Mouse (Mus musculus) kidney, adult 9 months (tissue): Measurements from ENCODE around the gene Rps6kc1.
A peak's percentile ranks its signal among the peaks of the same experiment; 100 is the strongest.

Experiments used
- DNase-seq: peaks from one replicate; pipeline ENCODE4 v3.0.0; 2022

Gene Rps6kc1

DNA sequence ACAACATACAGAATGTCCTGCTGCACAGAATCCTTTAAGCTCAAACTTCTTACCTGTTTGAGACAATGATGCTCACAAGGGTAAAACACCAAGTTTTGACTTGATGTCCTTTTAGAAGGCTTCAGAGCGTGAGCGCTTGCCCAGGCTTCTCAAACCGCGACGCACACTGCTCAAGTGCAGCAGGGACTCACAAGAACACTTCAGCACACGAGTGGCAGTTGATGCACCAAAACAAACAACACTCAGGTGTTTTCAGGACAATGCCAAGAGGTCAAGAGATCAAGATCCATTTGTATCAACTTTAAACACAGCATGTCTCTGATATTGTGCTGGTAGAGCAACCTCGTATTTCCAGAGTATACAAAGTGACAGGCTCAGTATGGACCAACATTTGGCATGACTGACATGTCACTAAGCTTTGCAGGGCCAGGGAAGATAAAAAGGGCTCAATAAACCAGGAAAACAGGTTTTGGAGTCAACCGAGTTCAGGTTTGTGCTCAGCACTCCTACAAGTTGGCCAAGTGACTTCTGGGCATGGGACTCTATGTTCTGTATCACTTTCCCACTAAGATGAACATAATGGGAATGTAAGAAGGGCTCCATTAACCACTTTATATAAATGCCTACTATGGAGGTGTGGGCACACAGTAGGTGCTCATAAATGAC is 78.5 kb downstream of the Rps6kc1 start:
- DNase-seq: no peak

GRCm38 (mm10) chr1:190831839-190832497 is 79.6 kb downstream of the Rps6kc1 start:
- DNase-seq: peak; percentile 79

DNA sequence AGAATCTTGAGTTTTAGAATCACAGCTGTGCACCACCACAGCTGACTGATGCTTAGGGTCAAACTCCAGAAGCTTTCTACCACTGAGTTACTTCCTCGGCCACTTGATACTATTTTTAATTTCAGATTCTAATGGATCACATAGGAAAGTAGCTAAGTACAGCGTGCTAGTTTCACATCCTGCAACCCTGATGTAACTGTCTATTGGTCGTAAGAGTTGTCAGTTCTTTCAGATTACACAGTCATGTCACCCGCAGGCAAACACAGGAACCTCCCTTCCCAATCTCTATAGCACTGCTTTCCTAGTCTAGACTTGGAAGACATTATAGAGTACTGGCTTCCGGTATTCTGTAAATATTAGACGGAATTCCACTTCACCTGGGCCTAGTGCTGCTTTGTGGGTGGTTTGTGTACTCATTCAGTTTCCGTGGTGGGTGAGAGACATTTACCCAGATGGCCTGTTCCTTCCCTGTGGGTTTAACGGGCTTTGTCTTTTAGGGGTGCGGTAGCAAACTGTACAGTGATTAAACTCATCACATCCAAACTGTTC is 85.0 kb downstream of the Rps6kc1 start:
- no peak for DNase-seq

DNA sequence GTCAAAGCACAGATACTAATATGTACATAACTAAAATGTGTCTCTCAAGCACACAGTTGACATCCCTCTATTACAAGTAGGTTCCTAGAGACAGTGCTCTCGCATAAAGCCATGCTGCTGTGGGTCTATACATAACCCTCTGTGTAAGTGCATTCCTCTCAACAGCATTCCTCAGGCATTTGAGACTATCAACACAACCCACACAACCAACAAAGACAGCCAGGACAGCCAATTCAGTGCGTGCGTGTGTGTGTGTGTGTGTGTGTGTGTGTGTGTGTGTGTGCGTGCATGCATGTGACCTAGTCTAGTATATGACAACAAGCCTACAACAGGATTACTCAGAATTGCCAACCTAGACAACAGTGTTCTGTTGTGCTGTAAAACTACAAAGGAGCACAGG is 87.8 kb downstream of the Rps6kc1 start:
- DNase-seq: no peak

DNA sequence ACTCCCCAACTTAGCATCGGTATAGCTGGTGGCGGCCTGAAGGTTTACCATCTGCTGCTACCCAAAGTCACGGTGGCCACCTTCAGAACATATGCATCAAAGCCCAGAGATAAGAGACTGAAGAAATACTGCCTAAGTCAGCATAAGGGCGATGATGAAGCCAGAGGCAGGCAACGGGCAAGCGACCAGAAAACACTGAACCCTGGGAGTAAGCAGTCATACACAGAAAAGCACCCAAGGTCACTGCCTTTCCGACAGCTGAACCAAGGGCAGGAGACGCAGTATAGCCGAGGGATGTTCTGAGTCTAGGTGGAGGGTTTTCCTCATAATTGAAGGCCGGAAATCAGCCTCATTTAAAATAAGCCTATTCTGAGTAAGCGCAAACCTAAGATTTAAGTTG is 95.4 kb downstream of the Rps6kc1 start:
- no peak for DNase-seq

GRCm38 (mm10) chr1:190810408-190810807 is 101.2 kb downstream of the Rps6kc1 start:
- DNase-seq: no peak

- no peak for DNase-seq
These were observed 102.8 kb downstream of the Rps6kc1 start for GRCm38 (mm10) chr1:190808766-190809221.

DNA sequence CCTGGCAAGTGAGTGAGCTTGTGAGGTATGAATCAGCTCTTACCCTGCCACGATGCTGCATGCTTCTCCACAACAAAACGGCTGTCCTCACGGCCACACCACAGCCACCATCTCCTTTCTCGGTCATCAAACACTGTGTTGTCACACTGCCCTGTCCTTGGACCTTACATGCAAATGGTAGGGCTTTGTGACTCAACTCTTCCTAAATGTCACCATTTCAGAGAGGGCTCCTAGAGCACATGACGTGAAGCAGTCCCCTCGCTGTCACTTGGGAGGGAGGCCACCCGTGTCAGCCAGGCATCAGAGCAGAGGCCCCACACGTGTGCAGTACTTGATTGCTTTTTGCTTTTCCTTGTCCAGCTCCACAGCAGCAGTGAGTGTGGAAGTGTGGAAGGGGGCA is 104.8 kb downstream of the Rps6kc1 start:
- no peak for DNase-seq

- DNase-seq: no peak
These were observed 112.9 kb downstream of the Rps6kc1 start for GRCm38 (mm10) chr1:190798668-190799067.

DNA sequence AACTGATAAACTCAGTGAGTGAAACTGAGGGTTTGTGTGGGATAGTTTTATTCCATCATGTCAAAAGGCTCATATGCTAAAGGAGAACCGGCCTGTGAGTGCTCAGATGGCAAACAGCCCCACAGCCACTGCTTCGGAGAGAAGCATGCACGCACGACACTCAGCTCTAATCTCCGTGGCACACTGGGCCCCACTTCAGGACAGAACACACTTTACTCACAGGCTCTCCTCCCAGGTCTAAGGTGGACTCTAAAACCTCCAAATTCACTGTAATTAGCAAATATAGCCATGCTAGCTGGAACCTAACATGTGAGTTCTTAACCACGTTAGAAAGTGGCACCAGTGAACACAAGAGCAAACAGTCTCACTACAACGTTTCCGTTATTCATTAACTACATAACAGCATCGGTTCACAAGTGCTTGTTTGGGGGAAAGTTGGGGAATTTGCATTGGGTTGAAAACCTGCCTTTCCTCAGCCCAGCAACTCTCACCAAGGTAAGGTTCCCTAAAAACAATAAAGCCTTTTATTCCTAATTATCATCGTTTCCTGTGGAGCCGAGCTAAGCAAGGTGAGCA is 114.0 kb downstream of the Rps6kc1 start:
- DNase-seq: peak; percentile 22

- peak; percentile 85 for DNase-seq
These were observed 114.7 kb downstream of the Rps6kc1 start for GRCm38 (mm10) chr1:190796745-190797482.

DNA sequence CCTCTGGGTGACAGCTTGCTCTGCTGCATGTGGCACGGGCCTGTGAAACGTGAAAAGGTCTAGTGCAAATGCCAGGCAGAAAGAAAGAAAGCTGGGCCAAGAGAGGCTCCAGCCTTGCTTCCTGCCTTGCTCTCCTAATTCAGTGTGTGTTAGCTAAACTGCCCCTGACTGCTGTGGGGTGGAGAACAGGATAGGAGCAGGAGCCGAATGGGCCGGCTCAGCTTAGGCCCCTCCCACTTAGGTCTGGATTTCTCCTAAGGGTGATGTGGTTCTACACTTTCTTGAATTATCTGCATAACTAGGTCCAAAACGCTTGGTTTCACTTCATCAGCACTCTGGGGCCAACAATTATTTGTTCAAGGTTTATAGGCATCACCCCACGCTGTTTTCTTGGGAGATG is 119.9 kb downstream of the Rps6kc1 start:
- no peak for DNase-seq

GRCm38 (mm10) chr1:190790720-190791119 is 120.8 kb downstream of the Rps6kc1 start:
- no peak for DNase-seq

DNA sequence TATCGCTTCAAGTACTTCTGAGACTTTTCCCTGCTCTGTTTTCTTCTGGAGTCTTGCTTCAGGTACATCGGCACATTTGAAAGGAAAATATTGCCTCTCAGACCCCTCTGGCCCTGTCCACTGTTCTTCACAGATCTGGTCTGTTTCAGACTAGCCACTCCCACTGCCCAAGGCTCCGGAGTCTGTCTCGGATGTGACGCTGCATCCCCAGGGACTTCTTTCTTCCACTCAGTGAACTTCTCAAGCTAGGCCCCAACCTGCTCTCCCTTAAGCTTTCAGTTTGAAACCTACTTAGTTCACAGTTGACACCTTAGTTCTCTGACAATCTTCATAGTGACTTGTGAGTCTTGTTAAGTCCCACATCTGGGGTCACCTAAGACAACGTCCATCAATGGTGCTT is 133.9 kb downstream of the Rps6kc1 start:
- DNase-seq: no peak

- no peak for DNase-seq
These were observed 135.3 kb downstream of the Rps6kc1 start for GRCm38 (mm10) chr1:190776260-190776659.

DNA sequence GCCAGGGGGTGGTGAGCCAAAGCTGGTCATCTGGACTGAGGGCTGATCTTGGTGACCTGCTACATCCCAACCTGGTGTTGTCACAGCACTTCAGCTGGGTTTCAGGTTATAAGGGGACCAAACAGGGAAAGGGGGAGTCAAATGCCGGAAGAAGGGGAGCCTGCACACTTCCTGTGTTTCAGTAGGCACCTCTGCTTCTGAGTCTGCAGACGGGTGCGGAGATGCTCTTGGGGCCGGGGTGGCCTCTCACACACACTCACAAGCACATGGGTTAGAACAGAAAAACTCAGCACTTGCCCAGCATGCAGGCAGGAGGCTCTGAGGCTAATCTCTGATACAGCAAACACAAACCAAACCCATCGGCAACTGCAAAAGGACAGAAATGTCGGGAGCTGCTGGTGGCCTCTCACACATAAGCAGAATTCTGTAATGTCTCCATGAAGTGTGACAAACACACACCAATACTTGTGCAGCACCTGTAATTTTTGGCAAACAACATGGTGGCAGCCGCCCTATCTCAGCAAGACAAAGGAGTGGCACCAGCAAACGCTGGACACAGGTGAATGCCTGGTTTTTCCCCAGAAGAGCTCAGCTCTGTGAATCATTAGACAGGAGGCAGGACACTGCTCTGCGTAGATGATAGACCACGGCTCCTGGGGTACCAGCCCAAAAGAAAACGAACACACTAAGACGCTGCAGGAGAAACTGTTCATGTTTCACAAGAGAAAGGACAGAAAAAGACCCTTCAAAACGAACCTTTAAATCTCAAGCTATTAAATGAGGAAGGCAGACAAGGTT is 139.3 kb downstream of the Rps6kc1 start:
- DNase-seq: no peak

DNA sequence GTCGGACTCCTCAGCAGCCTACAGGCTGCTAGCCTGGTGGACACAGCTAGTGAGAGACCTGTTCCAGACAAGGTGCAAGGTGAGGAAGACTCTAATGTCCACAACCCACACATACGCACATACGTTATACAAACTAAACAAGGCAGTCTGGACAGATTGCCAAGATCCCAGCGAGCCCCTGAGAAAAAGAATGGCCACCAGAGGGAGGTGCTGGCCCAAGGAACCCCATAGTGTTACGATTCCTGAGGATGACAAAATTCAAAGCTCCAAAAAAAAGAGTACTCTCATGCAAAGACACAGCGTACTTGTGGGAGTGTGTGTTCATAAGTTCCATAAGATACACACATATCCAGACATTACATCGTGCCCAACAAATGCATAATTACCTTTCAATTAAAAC is 141.8 kb downstream of the Rps6kc1 start:
- DNase-seq: no peak

DNA sequence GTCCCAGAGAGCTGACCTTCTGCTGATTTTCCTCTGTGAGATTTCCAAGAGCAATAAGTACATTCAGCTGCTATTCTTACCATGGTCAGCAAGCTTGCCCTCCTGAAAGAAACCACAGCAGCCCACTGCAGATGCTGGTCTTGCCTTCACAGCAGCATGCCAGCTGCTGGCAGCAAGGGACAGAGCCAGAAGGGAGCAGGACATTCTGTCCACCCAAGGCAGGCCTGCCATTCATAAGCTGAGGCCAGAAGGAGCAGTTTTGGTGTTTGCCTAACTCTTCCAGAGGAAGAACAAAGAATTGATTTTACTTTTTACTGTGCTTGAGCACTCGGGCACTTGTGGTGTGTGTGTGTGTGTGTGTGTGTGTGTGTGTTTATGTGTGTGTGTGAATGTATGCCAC is 143.3 kb downstream of the Rps6kc1 start:
- no peak for DNase-seq

DNA sequence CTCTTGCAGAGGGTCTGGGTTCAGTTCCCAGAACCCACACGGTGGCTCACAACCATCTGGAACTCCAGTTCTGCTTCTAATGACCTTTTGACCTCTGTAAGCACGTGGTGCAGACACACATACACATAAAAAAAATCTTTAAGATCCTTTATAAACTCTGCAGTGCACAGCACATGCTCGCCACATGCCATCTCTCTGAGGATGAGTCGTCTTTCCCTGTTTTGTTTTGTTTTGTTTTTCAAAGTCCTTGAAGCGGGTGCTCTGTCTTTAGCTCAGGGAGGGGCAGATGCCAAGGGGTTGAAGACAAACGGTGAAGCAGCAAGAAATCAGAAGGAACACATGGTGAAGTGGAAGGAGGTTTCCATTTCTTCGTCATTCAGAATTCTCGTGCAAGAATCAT is 143.9 kb downstream of the Rps6kc1 start:
- DNase-seq: no peak

DNA sequence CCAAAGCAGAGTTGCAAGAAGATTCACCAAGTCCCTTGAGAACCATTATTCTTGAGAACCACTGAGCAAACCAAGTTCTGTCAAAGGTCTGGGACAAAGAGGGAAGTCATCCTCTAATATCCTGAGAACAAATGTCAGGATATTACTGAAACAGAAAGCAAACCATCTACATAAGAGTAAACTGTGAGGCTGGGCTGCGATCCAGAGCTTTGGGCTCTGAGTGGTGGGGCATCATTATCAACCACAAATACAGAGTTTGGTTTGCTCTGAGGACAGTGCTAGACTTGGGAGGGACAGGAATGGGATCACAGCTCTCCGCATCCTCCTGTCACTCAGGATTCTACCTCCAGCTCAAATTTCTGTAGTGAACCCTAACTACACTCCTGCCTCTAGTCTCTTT is 144.8 kb downstream of the Rps6kc1 start:
- no peak for DNase-seq

- no peak for DNase-seq
These were observed 147.8 kb downstream of the Rps6kc1 start for GRCm38 (mm10) chr1:190763756-190764155.

GRCm38 (mm10) chr1:190761786-190762185 is 149.8 kb downstream of the Rps6kc1 start:
- no peak for DNase-seq

GRCm38 (mm10) chr1:190757899-190758298 is 153.7 kb downstream of the Rps6kc1 start:
- DNase-seq: no peak
